Mouse (Mus musculus) effector memory CD4-positive, alpha-beta T cell, adult 5 months (primary cell): ENCODE data around the gene Dnase1l2. TPM values are rescaled to one million over a fixed set of nuclear protein-coding genes. Genes with fewer than 3 reads are reported as not detected.

Experiments
- polyA plus RNA-seq: library from polyadenylated mRNA; unstranded; fragments of 100-300 nt; shearing (Covaris generic); gene quantifications from one replicate; pipeline ENCODE4 v1.2.1, GENCODE M21; 2017

Dnase1l2 gene
- 2.9 TPM for polyA plus RNA-seq

DNA sequence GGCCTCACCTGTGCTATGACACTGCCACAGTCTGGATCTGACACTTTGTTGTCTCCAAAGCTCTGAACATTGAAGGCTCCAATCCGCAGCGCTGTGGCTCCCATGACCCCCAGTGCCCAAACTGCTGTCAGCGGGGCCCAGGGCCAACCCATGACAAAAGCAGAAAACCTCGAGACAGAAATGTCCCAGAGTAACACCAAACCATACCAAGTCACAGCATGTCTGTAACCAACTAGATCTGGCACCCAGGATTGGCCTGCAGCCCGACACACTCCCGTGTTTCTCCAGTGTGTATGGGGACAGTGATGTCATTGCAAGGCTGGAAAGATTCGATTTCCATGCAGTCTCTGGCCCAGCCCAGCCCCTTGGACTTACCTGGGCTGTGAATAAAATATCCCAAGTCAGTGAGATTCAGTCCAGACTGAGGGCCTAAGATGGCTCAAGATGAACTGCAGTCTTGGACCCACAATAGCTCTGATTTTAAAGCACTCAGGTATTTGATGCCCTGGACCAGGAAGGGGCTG is at the start of gene Dnase1l2:
TSS of gene Dnase1l2 (minus strand) at position 474 of the 524 bp plus-strand sequence.

DNA sequence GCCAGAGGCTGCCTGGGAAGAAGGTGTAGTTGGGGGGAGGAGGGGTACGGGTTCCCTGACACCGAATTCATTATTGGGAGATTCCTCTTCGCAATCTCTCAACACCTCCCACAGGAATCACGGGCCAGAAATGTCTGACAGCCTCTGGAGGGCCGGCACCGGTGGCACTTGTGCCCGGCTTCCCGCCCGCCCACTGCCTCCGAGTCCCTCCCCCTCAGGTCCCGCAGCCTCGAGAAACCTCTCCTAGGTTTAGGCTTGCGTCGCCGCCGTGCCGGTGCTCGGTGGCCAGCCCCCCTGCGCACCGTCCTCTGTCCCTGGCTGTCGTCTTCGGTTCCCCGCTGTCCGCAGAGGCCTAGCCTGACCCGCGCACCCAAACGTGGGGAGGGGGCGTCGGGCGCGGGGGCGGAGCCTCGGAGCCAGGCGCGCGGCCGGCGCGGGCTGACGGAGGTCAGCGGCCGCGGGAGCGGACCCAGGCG is 45.3 kb upstream of the Dnase1l2 start, which contains the start of gene Caskin1:
TSS of gene Caskin1 (plus strand) at position 416 of the 476 bp plus-strand sequence.

DNA sequence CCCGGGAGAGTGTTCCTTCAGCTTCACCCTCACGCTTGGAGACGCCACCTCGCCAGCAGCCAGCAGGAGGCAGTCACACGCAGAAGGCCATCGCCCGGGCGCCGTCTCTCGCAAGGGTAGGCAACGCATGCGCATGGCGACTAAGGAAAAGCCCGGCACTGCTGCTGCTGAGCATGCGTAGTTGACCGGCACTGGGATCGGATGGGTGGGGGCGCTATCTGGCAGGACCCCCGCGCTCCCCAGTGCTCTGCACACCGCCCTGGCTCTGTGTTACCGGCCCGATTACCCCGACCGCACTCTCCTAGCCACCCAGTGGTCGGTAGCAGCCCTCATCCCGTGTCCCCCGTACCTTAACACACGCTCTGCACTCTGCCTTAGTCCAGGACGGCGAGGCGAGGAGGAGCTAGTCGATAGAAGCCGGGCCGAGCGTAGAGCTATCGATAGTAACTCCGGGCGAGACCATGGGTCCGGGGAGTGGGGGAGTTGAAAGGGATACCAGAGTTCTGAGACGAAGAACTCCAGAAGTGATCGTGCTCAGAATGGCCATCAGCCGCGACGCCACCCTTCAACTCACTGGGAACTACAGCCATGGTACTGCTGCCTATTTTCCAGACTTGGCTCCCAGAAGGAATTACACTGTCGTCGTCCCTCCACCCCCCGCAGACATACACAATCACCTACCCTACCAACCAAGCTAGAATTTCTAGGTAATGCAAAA is 35.9 kb upstream of the Dnase1l2 start, which contains the start of gene Mlst8:
TSS of gene Mlst8 (minus strand) at position 416 of the 718 bp plus-strand sequence.

DNA sequence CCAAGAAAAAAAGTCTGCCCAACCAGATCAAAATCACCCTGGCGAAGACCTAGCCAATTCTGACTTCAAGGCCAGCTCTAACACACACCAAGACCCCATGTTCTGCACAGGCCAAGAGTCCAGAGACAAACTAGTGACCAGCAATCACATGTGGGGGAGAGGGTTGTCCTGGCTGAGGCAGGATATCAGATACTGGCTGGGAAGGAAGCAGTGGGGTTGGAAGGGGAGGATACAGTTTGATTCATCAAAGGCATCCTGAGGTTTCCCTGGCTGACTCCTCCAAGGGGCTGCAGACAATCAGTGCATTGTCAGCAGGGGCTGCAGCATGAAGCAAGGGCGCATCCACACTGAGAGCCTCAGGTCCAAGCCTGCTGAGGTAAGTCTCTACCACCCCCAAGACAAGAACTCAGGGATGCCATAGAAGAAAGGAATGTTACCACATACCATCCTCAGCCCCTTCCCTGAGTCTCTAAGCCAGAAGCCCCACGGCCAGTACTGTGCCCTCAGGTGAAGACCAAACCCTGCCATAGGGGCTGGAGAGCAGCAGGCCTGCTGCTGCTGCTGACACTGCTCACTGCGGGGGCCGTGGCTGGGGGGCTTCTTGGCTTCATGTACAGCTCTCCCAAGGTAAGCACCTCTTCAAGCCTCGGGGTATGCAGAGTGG is 30.8 kb upstream of the Dnase1l2 start, which contains the start of gene Bricd5:
TSS of gene Bricd5 (plus strand) at position 273 of the 664 bp plus-strand sequence.

DNA sequence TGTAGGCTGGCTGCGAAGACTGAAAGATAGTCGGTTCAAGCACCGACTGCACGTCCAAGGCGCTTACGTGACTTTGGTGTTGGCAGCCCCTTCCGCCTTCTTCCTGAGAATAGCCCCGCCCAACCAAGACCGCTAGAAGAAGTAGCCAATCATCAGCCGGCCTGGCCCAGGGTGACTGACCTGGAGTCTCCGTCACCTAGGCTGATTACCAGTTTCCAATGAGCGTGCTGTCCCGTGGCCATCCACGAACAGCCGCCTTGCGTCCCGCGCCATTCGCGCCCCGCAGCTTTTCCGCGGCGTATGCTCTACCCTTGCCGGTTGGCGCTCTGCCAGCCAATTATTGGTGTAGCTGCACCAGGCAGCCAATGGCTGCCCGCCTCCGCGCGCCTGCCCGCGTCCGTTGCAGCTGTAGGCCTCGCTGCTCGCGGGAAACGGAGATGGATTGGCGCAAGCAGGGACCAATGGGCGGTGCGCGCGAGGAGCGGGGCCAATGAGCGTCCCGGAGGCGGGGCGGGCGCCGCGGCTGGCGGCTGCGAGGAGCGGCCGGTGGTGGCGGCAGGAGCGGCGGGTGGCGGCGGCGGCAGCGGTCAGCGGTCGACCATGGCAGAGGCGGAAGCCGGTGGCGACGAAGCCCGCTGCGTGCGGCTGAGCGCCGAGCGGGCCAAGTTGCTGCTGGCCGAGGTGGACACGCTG is 27.2 kb upstream of the Dnase1l2 start, which contains the start of the genes E4f1 and Pgp:
TSS of gene E4f1 (minus strand) at position 404 of the 693 bp plus-strand sequence.
TSS of gene Pgp (plus strand) at position 483 of the 693 bp plus-strand sequence.

DNA sequence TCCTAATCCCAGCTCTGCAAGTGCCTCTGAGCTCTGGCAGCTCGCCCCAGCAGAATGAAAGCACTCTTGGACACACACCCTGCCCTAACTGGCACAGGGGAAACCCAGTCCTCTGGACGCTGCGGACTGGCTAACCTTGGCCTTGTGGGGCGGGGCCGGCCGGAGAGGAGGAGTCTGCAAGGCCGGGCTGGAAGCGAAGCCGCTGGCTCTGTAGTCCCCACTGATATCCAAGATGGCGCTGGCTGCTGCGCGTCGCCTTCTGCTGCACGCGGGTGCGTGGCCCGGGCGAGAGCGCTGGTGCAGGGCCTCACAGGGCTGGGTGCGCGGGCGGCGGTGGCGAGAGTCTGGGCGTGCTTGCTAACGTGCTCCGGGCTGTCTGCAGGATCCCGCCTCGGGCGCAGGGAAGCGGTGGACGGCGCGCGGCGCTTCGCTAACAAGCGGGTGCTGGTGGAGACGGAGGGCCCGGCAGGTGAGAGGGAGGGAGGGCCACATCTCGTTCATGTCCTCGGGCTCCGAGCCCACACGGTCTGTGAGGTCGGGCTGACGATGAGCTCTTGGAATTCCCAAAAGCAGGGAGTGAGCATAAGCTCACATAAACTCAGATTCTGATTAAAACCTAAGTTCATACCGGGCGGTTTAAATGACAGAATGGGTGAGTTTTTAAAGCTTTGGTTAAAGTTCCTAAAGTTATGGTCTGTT is 16.3 kb downstream of the Dnase1l2 start, which contains the start of gene Eci1:
TSS of gene Eci1 (plus strand) at position 171 of the 699 bp plus-strand sequence.

DNA sequence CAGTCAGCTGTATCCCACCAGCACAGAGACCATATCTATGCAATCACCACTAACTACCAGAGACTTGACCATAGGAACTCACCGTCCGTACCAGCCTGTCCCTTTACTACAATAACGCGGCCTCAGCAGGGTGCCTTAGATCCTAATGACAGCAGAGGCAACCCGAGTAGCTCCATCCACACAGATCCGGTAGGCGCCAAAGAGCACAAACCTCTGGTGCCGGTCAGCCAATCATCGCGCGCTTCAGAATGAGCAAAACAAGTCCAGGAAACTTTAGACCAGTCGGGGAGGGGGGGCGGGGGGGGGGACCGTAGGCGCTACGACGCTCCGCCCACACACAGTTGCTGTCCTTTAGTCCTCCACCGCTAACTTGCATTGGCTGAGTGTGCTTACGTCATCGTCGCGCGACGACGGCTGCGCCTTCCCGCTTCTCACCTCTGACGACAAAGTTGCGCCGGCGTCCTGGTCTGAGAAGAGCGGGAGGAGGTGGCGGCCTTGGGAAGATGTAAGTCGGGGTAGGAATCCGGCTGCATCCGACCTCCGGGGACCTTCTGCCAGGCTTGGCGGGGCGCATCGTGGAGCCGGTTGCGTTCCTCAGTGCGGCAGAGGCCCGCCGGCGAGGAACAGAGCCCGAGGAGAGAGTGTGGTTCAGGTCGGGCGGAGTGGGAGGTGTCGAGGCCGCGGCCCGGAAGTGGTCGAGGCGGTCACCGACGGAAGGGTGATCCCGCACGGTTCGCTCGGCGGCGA is 28.5 kb downstream of the Dnase1l2 start, which contains the start of gene Rnps1:
TSS of gene Rnps1 (plus strand) at position 336 of the 747 bp plus-strand sequence.

Other genes starting within 250 kb of the Dnase1l2 start
- gene Tbc1d24, start 237.5 kb downstream of the Dnase1l2 start, polyA plus RNA-seq: 1.1 TPM
- not detected for gene Ntn3, start 233.6 kb downstream of the Dnase1l2 start, polyA plus RNA-seq
- 0.85 TPM for gene Tedc2, start 222.3 kb downstream of the Dnase1l2 start, polyA plus RNA-seq
- gene Ccnf, start 191.6 kb downstream of the Dnase1l2 start, polyA plus RNA-seq: 1.8 TPM
- 0.19 TPM for gene Abca17, start 92.0 kb downstream of the Dnase1l2 start, polyA plus RNA-seq
- 24.7 TPM for gene Abca3, start 91.2 kb downstream of the Dnase1l2 start, polyA plus RNA-seq
- 199 TPM for gene Rnps1, start 28.5 kb downstream of the Dnase1l2 start, polyA plus RNA-seq
- gene Eci1, start 16.5 kb downstream of the Dnase1l2 start, polyA plus RNA-seq: 50.8 TPM
- 99.5 TPM for gene E4f1, start 27.2 kb upstream of the Dnase1l2 start, polyA plus RNA-seq
- 15.6 TPM for gene Pgp, start 27.3 kb upstream of the Dnase1l2 start, polyA plus RNA-seq
- gene Bricd5, start 30.8 kb upstream of the Dnase1l2 start, polyA plus RNA-seq: not detected
- gene Mlst8, start 36.0 kb upstream of the Dnase1l2 start, polyA plus RNA-seq: 13.8 TPM
- 0.22 TPM for gene Caskin1, start 45.5 kb upstream of the Dnase1l2 start, polyA plus RNA-seq
- 67.3 TPM for gene Traf7, start 84.8 kb upstream of the Dnase1l2 start, polyA plus RNA-seq
- 2.9 TPM for gene Rab26, start 91.1 kb upstream of the Dnase1l2 start, polyA plus RNA-seq
- gene Pkd1, start 106.7 kb upstream of the Dnase1l2 start, polyA plus RNA-seq: 51.9 TPM
- 34.7 TPM for gene Tsc2, start 189.5 kb upstream of the Dnase1l2 start, polyA plus RNA-seq
- 2.6 TPM for gene Nthl1, start 189.6 kb upstream of the Dnase1l2 start, polyA plus RNA-seq
- gene Slc9a3r2, start 207.2 kb upstream of the Dnase1l2 start, polyA plus RNA-seq: 0.34 TPM
- not detected for gene Npw, start 215.4 kb upstream of the Dnase1l2 start, polyA plus RNA-seq
- gene Zfp598, start 226.6 kb upstream of the Dnase1l2 start, polyA plus RNA-seq: 20.9 TPM
- 0.34 TPM for gene Syngr3, start 246.8 kb upstream of the Dnase1l2 start, polyA plus RNA-seq